Mouse (Mus musculus): ENCODE measurements around the gene Agl. TPM values are rescaled to one million over a fixed set of nuclear protein-coding genes. Genes with fewer than 3 reads are reported as not detected.

Gene Agl
- total RNA-seq, 2 experiments from 2014 or later: 25.3 to 25.8 TPM

DNA sequence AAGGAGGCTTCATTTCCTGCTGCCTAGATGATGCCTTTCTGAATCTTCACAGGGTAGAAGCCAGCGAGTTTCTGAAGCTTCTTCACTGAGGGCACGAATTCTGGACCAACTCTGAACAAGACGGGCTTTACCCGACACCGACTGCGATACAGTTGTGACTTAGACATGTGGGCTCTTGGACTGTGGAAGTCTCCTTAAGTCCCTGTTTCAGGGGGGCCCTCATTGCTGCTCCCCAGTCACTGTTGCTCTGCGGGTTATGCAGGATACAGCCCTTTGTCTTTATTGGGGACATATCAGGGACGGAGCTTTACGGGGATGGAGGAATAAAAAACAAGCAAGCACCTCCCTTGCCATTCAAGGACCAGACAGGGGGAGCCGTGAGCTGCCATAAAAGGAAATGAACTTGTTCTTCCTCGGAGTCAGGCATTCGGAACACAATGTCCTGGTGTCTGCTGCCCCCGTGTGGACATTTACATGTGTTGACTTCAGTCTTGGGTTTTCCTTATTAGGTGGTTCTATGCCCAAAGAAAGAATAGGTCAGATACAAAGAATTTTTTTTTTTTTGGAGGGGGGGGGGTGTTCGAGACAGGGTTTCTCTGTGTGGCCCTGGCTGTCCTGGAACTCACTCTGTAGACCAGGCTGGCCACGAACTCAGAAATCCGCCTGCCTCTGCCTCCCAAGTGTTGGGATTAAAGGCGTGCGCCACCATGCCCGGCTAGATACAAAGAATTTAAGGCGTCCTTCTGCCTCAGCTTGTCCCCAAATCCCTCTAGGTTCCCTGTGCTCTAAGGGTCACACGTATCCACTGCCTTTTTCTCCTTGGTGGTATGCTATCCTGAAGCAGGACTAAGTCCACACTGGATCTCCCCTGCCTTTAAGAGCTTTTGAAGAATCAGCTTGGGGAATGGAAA lies 28.1 kb upstream of the Agl start:
- TF ChIP-seq CTCF (IDR thresholded peaks at IDR 0.05): peak; percentile 75
- peak overlapping the region; percentile 46 for H3K4me3 ChIP-seq
- intact Hi-C loops (cut with DNase I): loop anchor here (1.0 to 5.0 kb wide), 3 partner anchors 29 to 504 kb away; no protein-coding TSS in a partner anchor
- H3K27ac ChIP-seq: peak overlapping the region; percentile 50
- DNase-seq (ENCODE audit: extremely low spot score in 1 of 2, low spot score in 2 of 2): peak; percentile 87 to 88

DNA sequence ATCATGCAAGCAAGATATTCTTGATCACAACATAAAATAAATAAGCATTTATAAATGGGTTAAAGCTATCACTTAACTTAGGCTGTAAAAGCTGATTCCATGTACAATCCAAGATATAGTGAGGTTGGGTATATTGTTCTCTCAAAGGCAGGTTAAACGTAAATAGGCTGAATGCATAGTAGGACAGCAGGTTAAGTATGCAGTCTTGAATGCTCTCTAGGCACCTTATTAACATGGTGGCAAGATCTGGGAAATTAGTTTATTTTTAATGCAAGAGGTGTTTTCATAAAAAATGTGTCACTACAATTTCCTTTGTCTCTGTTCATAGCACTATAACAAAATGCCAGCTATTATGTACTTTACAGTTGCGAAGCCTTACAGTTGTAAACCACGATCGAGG lies 27.4 kb upstream of the Agl start:
- no peak for TF ChIP-seq CTCF (IDR thresholded peaks at IDR 0.05)
- Histone ChIP-seq H3K27ac (no peak overlapping the region), H3K4me3 (peak overlapping the region; percentile 46)
- intact Hi-C loops (cut with DNase I): loop anchor here (5.0 kb wide), 1 partner anchor 503 kb away; no protein-coding TSS in a partner anchor
- no peak for DNase-seq (ENCODE audit: extremely low spot score in 1 of 2, low spot score in 2 of 2)

GRCm38 (mm10) chr3:116834241-116834640 lies 26.3 kb upstream of the Agl start:
- no peak for DNase-seq (ENCODE audit: extremely low spot score in 1 of 2, low spot score in 2 of 2)
- intact Hi-C loops (cut with DNase I): loop anchor here (5.0 kb wide), 1 partner anchor 322 kb away; the partner anchor contains the start of gene Dbt
- Histone ChIP-seq H3K27ac (no peak overlapping the region), H3K4me3 (no peak overlapping the region)
- no peak for TF ChIP-seq CTCF (IDR thresholded peaks at IDR 0.05)

DNA sequence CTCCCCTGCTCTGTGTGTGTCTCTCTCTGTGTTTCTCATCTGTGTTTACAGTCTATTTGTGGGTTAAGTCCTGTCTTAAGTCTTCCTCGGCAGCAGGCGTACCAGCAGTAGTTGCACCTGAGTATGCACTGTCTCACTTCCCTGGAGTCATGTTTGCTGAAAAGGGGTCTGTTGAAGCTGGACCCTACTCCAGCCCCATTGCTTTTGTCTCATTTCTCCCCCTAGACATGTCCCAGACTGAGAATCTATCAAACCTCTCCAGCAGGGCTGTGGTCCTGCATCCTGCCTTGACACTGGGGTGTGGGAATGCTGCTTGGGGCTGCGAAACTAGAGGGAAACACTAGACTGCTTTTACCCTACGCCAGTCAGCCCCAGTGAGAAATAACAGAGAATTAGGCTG lies 25.5 kb upstream of the Agl start:
- no peak for TF ChIP-seq CTCF (IDR thresholded peaks at IDR 0.05)
- intact Hi-C loops (cut with DNase I): loop anchor here (5.0 kb wide), 1 partner anchor 321 kb away; the partner anchor contains the start of gene Dbt
- Histone ChIP-seq H3K4me3 (no peak overlapping the region), H3K27ac (no peak overlapping the region)
- DNase-seq (ENCODE audit: extremely low spot score in 1 of 2, low spot score in 2 of 2): no peak

- no peak for TF ChIP-seq CTCF (IDR thresholded peaks at IDR 0.05)
- DNase-seq (ENCODE audit: extremely low spot score in 1 of 2, low spot score in 2 of 2): peak in 1 of 2 experiments; percentile 17
- Histone ChIP-seq H3K4me3 (no peak overlapping the region), H3K27ac (no peak overlapping the region)
- intact Hi-C loops (cut with DNase I): loop anchor here (5.0 kb wide), 1 partner anchor 320 kb away; the partner anchor contains the start of gene Dbt
Measured at GRCm38 (mm10) chr3:116832526-116833310, 24.8 kb upstream of the Agl start.

- Histone ChIP-seq H3K4me3 (no peak overlapping the region), H3K27ac (no peak overlapping the region)
- TF ChIP-seq CTCF (IDR thresholded peaks at IDR 0.05): no peak
- DNase-seq (ENCODE audit: extremely low spot score in 1 of 2, low spot score in 2 of 2): no peak
- intact Hi-C loops (cut with DNase I): loop anchor here (5.0 kb wide), 1 partner anchor 319 kb away; the partner anchor contains the start of gene Dbt
Measured at GRCm38 (mm10) chr3:116831324-116831723, 23.4 kb upstream of the Agl start.

DNA sequence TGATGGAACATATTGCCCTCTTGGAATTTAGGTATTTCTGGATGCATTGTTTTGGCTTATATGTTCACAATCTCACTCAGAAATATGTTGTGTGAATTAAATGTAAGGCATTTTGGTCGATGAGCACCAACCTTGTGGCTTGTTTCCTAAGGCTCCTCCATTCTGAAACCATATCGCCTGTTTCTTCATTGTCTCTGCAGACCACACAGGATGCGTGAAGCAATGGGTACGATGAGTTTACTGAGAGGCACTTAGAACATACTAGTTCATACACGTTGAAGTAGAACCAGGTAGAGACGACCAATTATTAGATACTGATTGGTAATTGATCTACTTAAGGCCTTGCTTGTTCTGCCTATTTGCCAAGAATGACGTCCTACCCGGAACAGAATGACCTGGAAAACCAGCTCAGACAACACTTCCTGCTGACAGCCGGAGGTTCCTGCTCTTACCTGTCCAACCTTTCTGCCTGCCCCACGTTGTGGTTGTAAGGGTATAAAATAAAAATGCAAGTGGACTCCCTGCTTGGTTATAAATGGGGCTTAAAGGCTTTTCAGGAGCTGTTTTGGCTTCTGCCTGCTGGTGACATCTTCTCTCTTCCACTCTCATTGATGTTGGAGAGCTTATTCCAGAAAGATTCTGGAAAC lies 21.4 kb upstream of the Agl start:
- TF ChIP-seq CTCF (IDR thresholded peaks at IDR 0.05): no peak
- intact Hi-C loops (cut with DNase I): loop anchor here (5.0 kb wide), 1 partner anchor 492 kb away; no protein-coding TSS in a partner anchor
- DNase-seq (ENCODE audit: extremely low spot score in 1 of 2, low spot score in 2 of 2): no peak
- H3K4me3 ChIP-seq: no peak overlapping the region
- H3K27ac ChIP-seq: no peak overlapping the region

- TF ChIP-seq CTCF (IDR thresholded peaks at IDR 0.05): no peak
- no peak overlapping the region for H3K4me3 ChIP-seq
- intact Hi-C loops (cut with DNase I): loop anchor here (5.0 kb wide), 1 partner anchor 489 kb away; no protein-coding TSS in a partner anchor
Measured at GRCm38 (mm10) chr3:116826471-116827215, 18.7 kb upstream of the Agl start.

DNA sequence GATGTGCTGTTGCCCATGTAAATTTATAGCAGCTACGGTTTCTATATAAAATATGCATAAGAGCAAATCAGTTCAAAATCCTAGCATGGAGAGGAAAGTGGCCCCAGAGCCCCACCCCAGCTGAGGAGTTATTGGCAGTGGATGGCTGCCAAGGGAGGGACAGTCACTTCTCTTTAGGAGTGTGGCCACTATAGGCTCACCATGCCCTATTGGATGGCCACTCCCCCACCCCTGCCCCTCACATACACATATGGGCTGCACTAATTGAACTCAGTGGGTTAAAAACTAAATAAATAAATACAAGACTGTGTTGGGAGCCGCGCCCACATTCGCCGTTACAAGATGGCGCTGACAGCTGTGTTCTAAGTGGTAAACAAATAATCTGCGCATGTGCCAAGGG lies 9.3 kb upstream of the Agl start:
- no peak for DNase-seq (ENCODE audit: extremely low spot score in 1 of 2, low spot score in 2 of 2)
- Histone ChIP-seq H3K4me3 (no peak overlapping the region), H3K27ac (no peak overlapping the region)
- TF ChIP-seq CTCF (IDR thresholded peaks at IDR 0.05): no peak
- intact Hi-C loops (cut with DNase I): no loop called here

More at GRCm38 (mm10) chr3:116826471-116827215, 18.7 kb upstream of the Agl start:
- DNase-seq (ENCODE audit: extremely low spot score in 1 of 2, low spot score in 2 of 2): no peak
- H3K27ac ChIP-seq: no peak overlapping the region

DNA sequence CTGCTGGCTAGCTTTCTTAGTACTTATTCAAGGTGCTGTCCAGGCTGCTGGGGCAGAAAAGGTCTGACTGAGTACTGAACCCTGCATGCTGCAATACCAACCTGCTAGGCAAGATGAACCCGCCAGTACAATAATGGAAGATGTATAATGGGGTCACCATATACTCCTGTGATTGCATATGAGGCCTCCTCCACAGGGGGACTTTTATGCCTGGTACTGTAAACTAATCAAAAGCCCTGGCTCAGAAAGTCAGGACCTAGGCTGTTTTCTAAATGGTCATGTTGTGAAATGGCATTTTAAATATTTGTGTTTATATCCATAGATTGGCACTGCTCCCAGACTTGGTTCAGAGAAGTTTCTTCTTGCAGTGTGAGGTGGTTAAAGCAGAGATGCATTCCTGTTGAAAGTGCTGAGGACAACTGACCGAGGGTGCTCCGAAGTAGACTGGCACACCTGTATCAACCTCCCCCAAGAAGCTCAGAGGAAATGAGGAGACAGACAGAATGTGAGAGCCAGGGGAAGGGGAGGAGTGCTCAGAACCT lies 8.8 kb upstream of the Agl start:
- no peak for TF ChIP-seq CTCF (IDR thresholded peaks at IDR 0.05)
- intact Hi-C loops (cut with DNase I): no loop called here
- H3K4me3 ChIP-seq: no peak overlapping the region
- no peak for DNase-seq (ENCODE audit: extremely low spot score in 1 of 2, low spot score in 2 of 2)
- no peak overlapping the region for H3K27ac ChIP-seq
